Mouse (Mus musculus): ENCODE measurements around the gene Itgal. TPM values are rescaled to one million over a fixed set of nuclear protein-coding genes. Genes with fewer than 3 reads are reported as not detected.
A peak's percentile ranks its signal among the peaks of the same experiment; 100 is the strongest.
"Not testable (repeated sequence)": the region's sequence is repeated elsewhere in the genome, so short reads cannot be mapped to it uniquely, and the experiment has no call there.

Gene Itgal
- polyA plus RNA-seq, 1 experiment from 2014 or later: 0.17 TPM

GRCm38 (mm10) chr7:127325550-127325949 is 29.5 kb downstream of the Itgal start:
- H3K27ac ChIP-seq (replicated peaks): no peak overlapping the region
- H3K4me1 ChIP-seq (replicated peaks): no peaks in the 10 kb centered on the region
- no peak for ATAC-seq (ENCODE audit: low FRiP score, low read depth)
- H3K36me3 ChIP-seq: no peaks in the 10 kb centered on the region
- no peaks in the 10 kb centered on the region for H3K9me3 ChIP-seq
- no peak overlapping the region for H3K4me2 ChIP-seq
- H3K9ac ChIP-seq: no peak overlapping the region
- no peak overlapping the region for H3K4me3 ChIP-seq
- no peaks in the 10 kb centered on the region for H3K27me3 ChIP-seq
- 90% methylated on average over 8 of the region's 8 CpGs for WGBS

GRCm38 (mm10) chr7:127326685-127327084 is 30.6 kb downstream of the Itgal start:
- Histone ChIP-seq H3K27ac (replicated peaks) (no peak overlapping the region), H3K4me2 (no peak overlapping the region), H3K4me3 (no peak overlapping the region), H3K27me3 (no peaks in the 10 kb centered on the region), H3K4me1 (replicated peaks) (no peaks in the 10 kb centered on the region), H3K9ac (no peak overlapping the region), H3K9me3 (no peaks in the 10 kb centered on the region), H3K36me3 (no peaks in the 10 kb centered on the region)
- peak; percentile 76; the same call in 1 of the 2 replicates for ATAC-seq (ENCODE audit: low FRiP score, low read depth)
- WGBS: no CpG with 5 or more reads among the region's 2 CpGs

- Histone ChIP-seq H3K4me1 (replicated peaks) (no peaks in the 10 kb centered on the region), H3K27me3 (no peaks in the 10 kb centered on the region), H3K9ac (no peak overlapping the region), H3K9me3 (no peaks in the 10 kb centered on the region), H3K36me3 (no peaks in the 10 kb centered on the region), H3K4me3 (no peak overlapping the region), H3K27ac (replicated peaks) (no peak overlapping the region), H3K4me2 (no peak overlapping the region)
- WGBS: 90% methylated on average over 6 of the region's 6 CpGs
- no peak for ATAC-seq (ENCODE audit: low FRiP score, low read depth)
These were observed 37.2 kb downstream of the Itgal start for GRCm38 (mm10) chr7:127333240-127333639.

GRCm38 (mm10) chr7:127335604-127336003 is 39.5 kb downstream of the Itgal start:
- Histone ChIP-seq H3K27ac (replicated peaks) (no peak overlapping the region), H3K4me1 (replicated peaks) (no peaks in the 10 kb centered on the region), H3K4me3 (no peak overlapping the region), H3K36me3 (no peaks in the 10 kb centered on the region), H3K4me2 (no peak overlapping the region), H3K27me3 (no peaks in the 10 kb centered on the region), H3K9me3 (no peaks in the 10 kb centered on the region), H3K9ac (no peak overlapping the region)
- 91% methylated on average over 4 of the region's 4 CpGs for WGBS
- ATAC-seq (ENCODE audit: low FRiP score, low read depth): no peak

GRCm38 (mm10) chr7:127337636-127338035 is 41.6 kb downstream of the Itgal start:
- ATAC-seq (ENCODE audit: low FRiP score, low read depth): no peak
- 85% methylated on average over 4 of the region's 4 CpGs for WGBS
- no peak overlapping the region for H3K4me2 ChIP-seq
- no peak overlapping the region for H3K4me3 ChIP-seq
- H3K27ac ChIP-seq (replicated peaks): no peak overlapping the region
- H3K9ac ChIP-seq: no peak overlapping the region
- H3K27me3 ChIP-seq: no peaks in the 10 kb centered on the region
- H3K9me3 ChIP-seq: no peaks in the 10 kb centered on the region
- 0 out of 2 replicates have a peak, but pooled peaks cover under 1% of the 10 kb centered on the region for H3K4me1 ChIP-seq (replicated peaks)
- H3K36me3 ChIP-seq: no peaks in the 10 kb centered on the region

- no peak overlapping the region for H3K4me3 ChIP-seq
- H3K9ac ChIP-seq: no peak overlapping the region
- H3K27ac ChIP-seq (replicated peaks): no peak overlapping the region
- peaks cover 20% of the 10 kb centered on the region for H3K4me1 ChIP-seq (replicated peaks)
- no peak for ATAC-seq (ENCODE audit: low FRiP score, low read depth)
- 94% methylated on average over 8 of the region's 8 CpGs for WGBS
- no peak overlapping the region for H3K4me2 ChIP-seq
- no peaks in the 10 kb centered on the region for H3K27me3 ChIP-seq
- H3K36me3 ChIP-seq: peaks cover 10% of the 10 kb centered on the region; the same call in 1 of the 2 replicates
- H3K9me3 ChIP-seq: no peaks in the 10 kb centered on the region
These were observed 45.3 kb downstream of the Itgal start for GRCm38 (mm10) chr7:127341356-127341755.

- ATAC-seq (ENCODE audit: low FRiP score, low read depth); H3K9me3 ChIP-seq; H3K27ac ChIP-seq (replicated peaks); H3K4me2 ChIP-seq; H3K4me3 ChIP-seq; H3K9ac ChIP-seq; H3K27me3 ChIP-seq: not testable (repeated sequence)
- H3K4me1 ChIP-seq (replicated peaks): peaks cover 26% of the 10 kb centered on the region
- 93% methylated on average over 6 of the region's 6 CpGs for WGBS
- H3K36me3 ChIP-seq: peaks cover 10% of the 10 kb centered on the region; the same call in 1 of the 2 replicates
These were observed 45.8 kb downstream of the Itgal start for GRCm38 (mm10) chr7:127341861-127342260.

- H3K4me2 ChIP-seq: no peak overlapping the region
- WGBS: 71% methylated on average over 4 of the region's 4 CpGs
- no peaks in the 10 kb centered on the region for H3K27me3 ChIP-seq
- no peak overlapping the region for H3K27ac ChIP-seq (replicated peaks)
- peaks cover 28% of the 10 kb centered on the region for H3K4me1 ChIP-seq (replicated peaks)
- peaks cover 10% of the 10 kb centered on the region; the same call in 1 of the 2 replicates for H3K36me3 ChIP-seq
- ATAC-seq (ENCODE audit: low FRiP score, low read depth): no peak
- no peaks in the 10 kb centered on the region for H3K9me3 ChIP-seq
- H3K4me3 ChIP-seq: no peak overlapping the region
- H3K9ac ChIP-seq: no peak overlapping the region
These were observed 46.3 kb downstream of the Itgal start for GRCm38 (mm10) chr7:127342332-127342731.

GRCm38 (mm10) chr7:127342888-127343287 is 46.8 kb downstream of the Itgal start:
- H3K9me3 ChIP-seq: no peaks in the 10 kb centered on the region
- 93% methylated on average over 7 of the region's 7 CpGs for WGBS
- no peak overlapping the region for H3K4me2 ChIP-seq
- ATAC-seq (ENCODE audit: low FRiP score, low read depth): no peak
- H3K4me1 ChIP-seq (replicated peaks): peaks cover 28% of the 10 kb centered on the region
- H3K9ac ChIP-seq: no peak overlapping the region
- no peaks in the 10 kb centered on the region for H3K27me3 ChIP-seq
- H3K36me3 ChIP-seq: peaks cover 10% of the 10 kb centered on the region; the same call in 1 of the 2 replicates
- H3K27ac ChIP-seq (replicated peaks): no peak overlapping the region
- H3K4me3 ChIP-seq: no peak overlapping the region

- Histone ChIP-seq H3K4me2 (no peak overlapping the region), H3K36me3 (peaks cover 10% of the 10 kb centered on the region; the same call in 1 of the 2 replicates), H3K27ac (replicated peaks) (no peak overlapping the region), H3K9me3 (no peaks in the 10 kb centered on the region), H3K4me1 (replicated peaks) (peaks cover 28% of the 10 kb centered on the region), H3K27me3 (no peaks in the 10 kb centered on the region), H3K9ac (no peak overlapping the region), H3K4me3 (no peak overlapping the region)
- ATAC-seq (ENCODE audit: low FRiP score, low read depth): no peak
- 94% methylated on average over 38 of the region's 38 CpGs for WGBS
These were observed 47.4 kb downstream of the Itgal start for GRCm38 (mm10) chr7:127343351-127344019.

- H3K27me3 ChIP-seq: no peaks in the 10 kb centered on the region
- H3K4me2 ChIP-seq: peak overlapping the region; percentile 81
- no peaks in the 10 kb centered on the region for H3K9me3 ChIP-seq
- H3K27ac ChIP-seq (replicated peaks): no peak overlapping the region
- H3K4me3 ChIP-seq: peak overlapping the region; percentile 90
- ATAC-seq (ENCODE audit: low FRiP score, low read depth): no peak
- peak overlapping the region; percentile 96 for H3K9ac ChIP-seq
- WGBS: 91% methylated on average over 8 of the region's 8 CpGs
- H3K4me1 ChIP-seq (replicated peaks): peaks cover 28% of the 10 kb centered on the region
- H3K36me3 ChIP-seq: peaks cover 10% of the 10 kb centered on the region; the same call in 1 of the 2 replicates
These were observed 48.3 kb downstream of the Itgal start for GRCm38 (mm10) chr7:127344371-127344770.

GRCm38 (mm10) chr7:127345092-127345491 is 49.0 kb downstream of the Itgal start:
- peaks cover 28% of the 10 kb centered on the region for H3K4me1 ChIP-seq (replicated peaks)
- peak overlapping the region; percentile 81 for H3K4me2 ChIP-seq
- peaks cover 10% of the 10 kb centered on the region; the same call in 1 of the 2 replicates for H3K36me3 ChIP-seq
- peak overlapping the region; percentile 93 for H3K27ac ChIP-seq (replicated peaks)
- under 1% methylated on average over 42 of the region's 42 CpGs for WGBS
- peak overlapping the region; percentile 96 for H3K9ac ChIP-seq
- peak; percentile 36 for ATAC-seq (ENCODE audit: low FRiP score, low read depth)
- H3K4me3 ChIP-seq: peak overlapping the region; percentile 90
- no peaks in the 10 kb centered on the region for H3K9me3 ChIP-seq
- no peaks in the 10 kb centered on the region for H3K27me3 ChIP-seq

Data from hindbrain, embryonic 15.5 days (tissue).